Mouse (Mus musculus): Measurements from ENCODE around the gene Prim2. TPM values are rescaled to one million over a fixed set of nuclear protein-coding genes. Genes with fewer than 3 reads are reported as not detected.

Gene Prim2
- polyA plus RNA-seq, 1 experiment from 2014 or later: 26.1 TPM

DNA sequence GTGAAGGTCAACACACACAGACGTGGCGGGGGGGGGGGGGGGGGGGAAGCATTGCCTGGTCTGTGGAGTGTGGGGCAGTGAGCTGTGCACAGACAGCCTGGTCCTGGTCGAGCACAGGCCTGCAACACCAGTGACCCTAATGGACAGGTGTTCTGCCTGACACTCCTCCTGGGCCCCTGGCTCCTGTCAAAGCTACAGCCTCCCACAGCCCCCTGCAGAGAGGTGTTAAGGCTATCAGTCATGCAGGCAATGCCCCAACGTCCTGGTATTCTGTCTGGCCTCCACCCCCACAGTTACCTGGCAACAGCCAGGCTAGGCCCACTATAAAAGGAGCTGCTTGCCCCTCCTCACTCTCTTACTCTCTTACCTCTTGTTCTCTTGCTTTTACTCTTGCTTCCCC, 10.8 kb upstream of the Prim2 start:
- Histone ChIP-seq H3K4me1 (replicated peaks) (no peaks in the 10 kb centered on the region), H3K4me3 (no peak overlapping the region), H3K27ac (no peak overlapping the region), H3K27me3 (no peaks in the 10 kb centered on the region), H3K9me3 (no peaks in the 10 kb centered on the region), H3K4me2 (no peak overlapping the region), H3K36me3 (no peaks in the 10 kb centered on the region), H3K9ac (no peak overlapping the region)
- WGBS: 41% methylated on average over 3 of the region's 4 CpGs
- no peak for ATAC-seq (ENCODE audit: low FRiP score)

GRCm38 (mm10) chr1:33673158-33673960, 3.8 kb upstream of the Prim2 start:
- no peak for ATAC-seq (ENCODE audit: low FRiP score)
- Histone ChIP-seq H3K9ac (no peak overlapping the region), H3K4me3 (no peak overlapping the region), H3K36me3 (no peaks in the 10 kb centered on the region), H3K27me3 (no peaks in the 10 kb centered on the region), H3K9me3 (no peaks in the 10 kb centered on the region), H3K4me1 (replicated peaks) (peaks cover 8% of the 10 kb centered on the region), H3K4me2 (no peak overlapping the region), H3K27ac (no peak overlapping the region)
- 80% methylated on average over 17 of the region's 17 CpGs for WGBS

DNA sequence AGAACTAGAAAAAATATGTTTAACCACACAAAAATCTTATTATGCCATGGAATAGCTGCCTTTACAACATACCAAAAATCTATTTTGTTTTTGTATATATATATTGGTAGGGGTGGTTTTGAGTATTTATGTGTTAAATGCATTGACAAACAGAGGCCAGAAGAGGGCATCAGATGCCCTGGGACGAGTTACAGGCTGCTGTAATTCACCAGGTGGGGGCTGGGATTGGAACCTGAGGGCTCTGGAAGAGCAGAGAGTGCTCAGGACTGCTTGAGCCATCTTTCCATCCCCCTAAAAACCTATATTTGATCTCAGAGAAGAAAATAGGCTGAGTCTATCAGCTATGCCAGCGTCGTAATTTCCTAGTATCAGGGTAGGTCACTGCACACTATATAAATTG, 2.9 kb upstream of the Prim2 start:
- H3K36me3 ChIP-seq: no peaks in the 10 kb centered on the region
- H3K27ac ChIP-seq: no peak overlapping the region
- no peak overlapping the region for H3K9ac ChIP-seq
- H3K4me3 ChIP-seq: no peak overlapping the region
- 24% methylated on average over 3 of the region's 3 CpGs for WGBS
- no peaks in the 10 kb centered on the region for H3K27me3 ChIP-seq
- ATAC-seq (ENCODE audit: low FRiP score): no peak
- H3K9me3 ChIP-seq: no peaks in the 10 kb centered on the region
- H3K4me1 ChIP-seq (replicated peaks): peaks cover 8% of the 10 kb centered on the region
- no peak overlapping the region for H3K4me2 ChIP-seq

DNA sequence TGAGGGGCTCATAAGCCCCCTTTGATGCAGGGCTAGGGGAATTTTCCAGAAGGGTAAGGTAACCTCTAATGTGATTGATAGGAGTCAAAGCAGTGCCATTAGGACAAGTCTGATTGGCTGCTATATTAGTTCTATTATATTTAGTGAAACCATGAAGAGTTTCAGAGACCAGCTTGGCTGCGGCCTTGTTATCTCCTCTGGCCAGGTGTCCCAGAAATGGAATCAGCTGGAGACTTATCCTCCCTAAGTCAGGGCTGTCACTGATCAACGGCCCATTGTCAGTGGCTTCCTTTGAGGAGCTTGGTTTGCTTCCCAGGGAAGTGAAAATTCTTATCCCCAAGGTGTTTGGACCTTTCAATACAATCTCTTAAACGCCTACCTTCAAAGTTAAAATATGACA, 2.5 kb upstream of the Prim2 start:
- Histone ChIP-seq H3K9me3 (no peaks in the 10 kb centered on the region), H3K4me2 (no peak overlapping the region), H3K4me3 (no peak overlapping the region), H3K4me1 (replicated peaks) (peaks cover 8% of the 10 kb centered on the region), H3K36me3 (no peaks in the 10 kb centered on the region), H3K27ac (no peak overlapping the region), H3K27me3 (no peaks in the 10 kb centered on the region), H3K9ac (no peak overlapping the region)
- ATAC-seq (ENCODE audit: low FRiP score): no peak
- WGBS: 66% methylated on average over 3 of the region's 3 CpGs

DNA sequence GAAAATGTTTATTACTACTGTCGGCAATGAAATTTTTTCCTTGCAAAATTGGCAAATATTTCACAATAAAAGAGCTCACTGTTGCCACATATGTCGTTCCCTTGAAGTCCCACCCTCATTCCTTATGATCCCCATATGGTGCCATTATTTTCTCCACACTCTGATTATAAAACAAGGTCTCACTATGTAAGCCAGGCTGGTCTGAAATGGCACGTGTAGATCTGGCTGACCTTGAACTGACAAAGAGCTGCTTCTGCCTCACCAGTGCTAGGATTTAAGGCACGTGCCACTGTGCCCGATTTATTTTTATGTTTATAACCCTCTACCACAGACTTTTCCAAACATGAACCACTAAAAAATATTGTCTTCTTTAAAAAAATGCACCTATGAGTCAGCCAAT, 1.8 kb upstream of the Prim2 start:
- peaks cover 8% of the 10 kb centered on the region for H3K4me1 ChIP-seq (replicated peaks)
- no peaks in the 10 kb centered on the region for H3K9me3 ChIP-seq
- no peaks in the 10 kb centered on the region for H3K27me3 ChIP-seq
- no peak overlapping the region for H3K4me2 ChIP-seq
- H3K36me3 ChIP-seq: peaks cover 3% of the 10 kb centered on the region
- 78% methylated on average over 5 of the region's 5 CpGs for whole genome bisulfite sequencing
- no peak for ATAC-seq (ENCODE audit: low FRiP score)
- H3K9ac ChIP-seq: no peak overlapping the region
- H3K27ac ChIP-seq: no peak overlapping the region
- H3K4me3 ChIP-seq: no peak overlapping the region

GRCm38 (mm10) chr1:33670164-33670616, 595 bp upstream of the Prim2 start:
- Histone ChIP-seq H3K4me2 (peak overlapping the region; percentile 77), H3K9ac (peak overlapping the region; percentile 85), H3K27me3 (no peaks in the 10 kb centered on the region), H3K36me3 (peaks cover 10% of the 10 kb centered on the region), H3K4me3 (peak overlapping the region; percentile 75), H3K27ac (peak overlapping the region; percentile 96), H3K9me3 (no peaks in the 10 kb centered on the region), H3K4me1 (replicated peaks) (peaks cover 8% of the 10 kb centered on the region)
- ATAC-seq (ENCODE audit: low FRiP score): peak; percentile 78
- under 1% methylated on average over 37 of the region's 37 CpGs for WGBS

- no peak overlapping the region for H3K4me2 ChIP-seq
- WGBS: 88% methylated on average over 19 of the region's 19 CpGs
- ATAC-seq (ENCODE audit: low FRiP score): no peak
- H3K9me3 ChIP-seq: no peaks in the 10 kb centered on the region
- H3K27ac ChIP-seq: no peak overlapping the region
- no peaks in the 10 kb centered on the region for H3K27me3 ChIP-seq
- H3K4me3 ChIP-seq: no peak overlapping the region
- peaks cover 2% of the 10 kb centered on the region; the same call in 1 of the 2 replicates for H3K4me1 ChIP-seq (replicated peaks)
- H3K9ac ChIP-seq: no peak overlapping the region
- H3K36me3 ChIP-seq: peaks cover 24% of the 10 kb centered on the region
These were observed 5.9 kb downstream of the Prim2 start for GRCm38 (mm10) chr1:33663605-33664117.

DNA sequence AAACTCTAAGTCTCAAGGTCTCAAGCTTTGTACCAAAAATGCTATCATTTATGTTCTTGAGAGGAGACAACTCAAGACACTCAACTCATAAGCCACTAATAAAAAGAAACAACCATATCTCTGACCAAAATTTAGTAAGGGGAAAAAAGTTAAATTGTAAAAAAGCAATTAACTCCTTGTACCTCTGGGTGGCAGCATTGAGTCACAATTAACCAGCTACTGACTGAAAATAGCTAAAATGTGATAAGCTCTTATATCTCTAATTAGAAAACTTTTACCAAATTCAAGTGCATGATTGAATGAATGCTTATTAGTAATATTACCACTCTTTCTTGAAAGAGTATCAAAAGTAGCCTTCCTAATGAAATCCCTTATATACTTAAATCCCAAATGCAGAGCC, 6.4 kb downstream of the Prim2 start:
- Histone ChIP-seq H3K27me3 (no peaks in the 10 kb centered on the region), H3K36me3 (peaks cover 24% of the 10 kb centered on the region), H3K4me1 (replicated peaks) (no peaks in the 10 kb centered on the region), H3K9ac (no peak overlapping the region), H3K27ac (no peak overlapping the region), H3K4me3 (no peak overlapping the region), H3K9me3 (no peaks in the 10 kb centered on the region), H3K4me2 (no peak overlapping the region)
- no peak for ATAC-seq (ENCODE audit: low FRiP score)

DNA sequence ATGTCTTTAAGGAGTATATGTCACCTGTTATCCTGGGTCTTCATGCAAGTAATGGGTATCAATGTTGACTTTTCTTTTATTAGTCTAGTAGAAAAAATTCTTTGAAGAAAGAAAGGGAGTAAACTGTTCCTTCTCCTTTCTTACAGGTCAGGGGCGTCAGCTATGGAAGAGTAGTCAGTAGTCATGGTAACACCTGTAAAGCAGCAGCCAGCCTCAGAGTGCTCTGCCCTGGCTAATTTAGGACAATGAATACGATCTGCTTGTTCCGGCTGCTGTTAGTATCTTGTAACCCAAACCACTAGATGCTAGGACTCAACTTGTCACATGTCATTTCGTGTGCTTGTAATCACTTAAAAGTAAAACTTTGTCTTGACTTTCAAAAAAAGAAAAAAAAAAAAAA, 11.3 kb downstream of the Prim2 start:
- no peak overlapping the region for H3K27ac ChIP-seq
- peaks cover 28% of the 10 kb centered on the region for H3K36me3 ChIP-seq
- no peak overlapping the region for H3K9ac ChIP-seq
- no peak overlapping the region for H3K4me3 ChIP-seq
- no peak for ATAC-seq (ENCODE audit: low FRiP score)
- H3K4me1 ChIP-seq (replicated peaks): no peaks in the 10 kb centered on the region
- 72% methylated on average over 4 of the region's 4 CpGs for WGBS
- no peak overlapping the region for H3K4me2 ChIP-seq
- no peaks in the 10 kb centered on the region for H3K9me3 ChIP-seq
- H3K27me3 ChIP-seq: no peaks in the 10 kb centered on the region

DNA sequence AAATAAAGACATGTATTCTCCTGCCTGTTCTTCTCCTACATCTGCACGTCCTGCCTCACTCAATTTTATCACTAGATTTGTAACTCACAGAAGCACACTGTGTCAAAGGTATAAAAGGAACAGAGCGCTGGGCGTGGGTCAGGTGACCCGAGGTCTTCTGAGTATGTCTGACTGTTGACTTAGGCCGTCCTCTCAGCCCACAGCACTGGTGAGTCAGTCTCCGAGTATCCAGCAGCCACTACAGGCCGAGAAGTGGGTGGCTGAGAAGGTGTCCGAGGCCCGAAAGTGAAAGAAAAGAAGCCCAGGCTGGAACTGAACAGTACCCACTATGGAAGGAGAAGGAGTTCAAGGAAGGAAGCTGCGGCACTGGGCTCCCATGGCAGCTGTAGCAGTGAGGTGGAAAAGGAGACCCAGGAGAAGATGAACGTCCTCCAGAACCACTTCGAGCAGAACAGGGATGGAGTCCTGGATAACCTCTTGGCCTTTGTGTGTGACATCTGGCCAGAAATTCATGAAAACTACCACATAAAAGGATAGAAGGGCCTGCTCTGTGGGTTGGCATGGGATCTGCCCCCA, 11.9 kb downstream of the Prim2 start:
- Histone ChIP-seq H3K27me3 (no peaks in the 10 kb centered on the region), H3K9me3 (no peaks in the 10 kb centered on the region), H3K27ac (no peak overlapping the region), H3K4me3 (no peak overlapping the region), H3K4me1 (replicated peaks) (no peaks in the 10 kb centered on the region), H3K4me2 (no peak overlapping the region), H3K9ac (no peak overlapping the region), H3K36me3 (peaks cover 28% of the 10 kb centered on the region)
- 95% methylated on average over 12 of the region's 12 CpGs for WGBS
- ATAC-seq (ENCODE audit: low FRiP score): no peak

DNA sequence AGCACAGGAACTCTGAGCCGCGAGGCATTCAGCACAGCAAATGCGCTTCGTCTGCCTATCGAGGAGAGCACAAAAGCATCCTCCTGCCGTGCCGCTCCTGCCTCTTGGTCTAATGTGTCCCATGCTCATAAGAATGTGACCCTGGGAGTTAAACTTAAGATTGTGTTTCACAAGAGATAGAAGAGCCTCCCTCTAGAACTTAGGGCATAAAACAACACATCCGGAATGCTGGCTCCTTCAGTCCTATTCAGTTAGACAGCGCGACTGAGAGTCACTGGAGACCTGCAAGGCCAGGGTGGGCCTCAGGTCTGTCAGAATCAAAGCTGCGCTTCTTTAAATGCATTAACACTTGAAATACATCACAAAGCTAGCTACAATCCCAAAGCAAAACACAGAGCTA, 18.7 kb downstream of the Prim2 start:
- Histone ChIP-seq H3K27me3 (no peaks in the 10 kb centered on the region), H3K36me3 (peaks cover 24% of the 10 kb centered on the region), H3K4me1 (replicated peaks) (0 out of 2 replicates have a peak, but pooled peaks cover 1% of the 10 kb centered on the region), H3K9ac (no peak overlapping the region), H3K4me3 (no peak overlapping the region), H3K27ac (no peak overlapping the region), H3K9me3 (no peaks in the 10 kb centered on the region), H3K4me2 (no peak overlapping the region)
- ATAC-seq (ENCODE audit: low FRiP score): no peak
- WGBS: 87% methylated on average over 11 of the region's 11 CpGs

DNA sequence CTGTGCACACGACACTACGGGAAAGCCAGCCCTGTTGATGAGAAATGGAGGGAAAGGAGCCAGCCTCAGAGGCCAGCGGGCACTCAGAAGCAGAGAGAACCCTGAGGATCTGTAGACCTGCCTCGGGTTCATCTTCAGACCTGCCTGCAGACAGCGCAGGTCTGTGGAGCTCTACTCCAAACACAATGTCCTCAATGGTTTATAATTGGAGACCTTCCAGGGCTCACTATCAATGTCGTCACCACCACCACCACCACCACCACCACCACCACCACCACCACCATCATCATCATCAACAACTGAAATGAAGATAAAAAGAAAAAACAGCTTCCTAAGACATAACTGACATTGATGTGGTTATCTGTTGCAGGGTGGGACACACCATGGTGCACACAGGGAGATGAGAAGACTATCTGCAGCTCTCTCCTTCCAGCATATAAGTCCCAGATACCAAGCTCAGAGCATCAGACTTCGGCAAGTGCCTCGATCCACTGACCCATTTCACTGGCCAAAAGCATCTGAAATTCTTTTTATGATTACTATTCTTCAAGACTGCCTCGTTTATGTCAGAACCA, 20.0 kb downstream of the Prim2 start:
- H3K4me3 ChIP-seq: no peak overlapping the region
- 0 out of 2 replicates have a peak, but pooled peaks cover 5% of the 10 kb centered on the region for H3K4me1 ChIP-seq (replicated peaks)
- H3K27me3 ChIP-seq: no peaks in the 10 kb centered on the region
- no peak overlapping the region for H3K4me2 ChIP-seq
- no peaks in the 10 kb centered on the region for H3K9me3 ChIP-seq
- peaks cover 24% of the 10 kb centered on the region for H3K36me3 ChIP-seq
- 98% methylated on average over 9 of the region's 9 CpGs for WGBS
- no peak for ATAC-seq (ENCODE audit: low FRiP score)
- no peak overlapping the region for H3K27ac ChIP-seq
- no peak overlapping the region for H3K9ac ChIP-seq
